Mouse (Mus musculus) frontal cortex, adult 2 months (tissue): ENCODE measurements around the gene Wdr49. TPM values are rescaled to one million over a fixed set of nuclear protein-coding genes. Genes with fewer than 3 reads are reported as not detected.

ENCODE experiments used
- DNase-seq, 2 experiments: peaks; one replicate each; pipeline ENCODE4 v3.0.0; 2022; ENCODE audit warnings: low spot score in 1 of 2; ENCODE audit errors: extremely low spot score in 1 of 2
- polyA plus RNA-seq: library from polyadenylated mRNA; depleted of rRNA; stranded (reverse); fragments of >200 nt; gene quantifications from 2 replicates; pipeline ENCODE4 v1.2.3, GENCODE M21; 2012; rRNA removed

The Wdr49 gene
- 0.04 and 0.11 TPM in 2 replicates for polyA plus RNA-seq

DNA sequence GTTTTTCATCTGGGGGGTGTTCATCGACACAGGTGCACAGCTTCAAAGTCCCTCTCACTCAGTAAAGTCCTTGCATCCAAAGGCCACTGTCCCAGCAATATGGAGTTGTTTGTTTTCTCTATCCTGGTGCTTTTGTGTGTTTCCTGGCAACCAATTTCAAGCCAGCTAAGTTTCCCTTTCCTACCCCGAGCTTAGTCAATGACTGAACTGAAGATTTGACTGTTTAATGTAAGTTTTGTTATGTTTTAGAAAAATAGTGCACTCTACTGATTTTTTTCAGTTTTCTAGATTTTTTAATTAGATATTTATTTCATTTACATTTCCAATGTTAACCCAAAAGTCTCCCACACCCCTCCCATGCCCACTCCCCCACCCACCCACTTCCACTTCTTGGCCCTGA lies at the start of gene Wdr49:
Gene Wdr49, minus strand, starts transcription at position 101 of the 400 bp plus-strand sequence.
- DNase-seq: no peak

DNA sequence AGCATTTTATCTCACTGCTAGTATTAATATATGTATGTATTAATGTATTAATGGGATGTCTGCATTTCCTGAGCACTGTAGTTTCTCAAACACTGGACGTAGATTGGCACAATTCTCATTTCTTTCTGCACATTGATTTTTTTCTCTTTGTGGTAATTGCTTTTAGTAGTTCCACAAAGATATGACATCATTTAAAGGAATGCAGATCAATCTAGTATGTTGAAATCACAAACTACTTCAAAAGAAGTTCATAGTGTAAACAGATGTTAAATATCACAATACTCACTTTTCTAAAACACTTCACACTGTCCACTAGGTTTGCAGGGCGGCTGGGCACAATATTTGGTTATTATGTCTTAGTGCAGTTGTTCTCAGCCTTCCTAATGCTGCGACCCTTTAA lies 49.1 kb upstream of the Wdr49 start:
- DNase-seq: no peak

DNA sequence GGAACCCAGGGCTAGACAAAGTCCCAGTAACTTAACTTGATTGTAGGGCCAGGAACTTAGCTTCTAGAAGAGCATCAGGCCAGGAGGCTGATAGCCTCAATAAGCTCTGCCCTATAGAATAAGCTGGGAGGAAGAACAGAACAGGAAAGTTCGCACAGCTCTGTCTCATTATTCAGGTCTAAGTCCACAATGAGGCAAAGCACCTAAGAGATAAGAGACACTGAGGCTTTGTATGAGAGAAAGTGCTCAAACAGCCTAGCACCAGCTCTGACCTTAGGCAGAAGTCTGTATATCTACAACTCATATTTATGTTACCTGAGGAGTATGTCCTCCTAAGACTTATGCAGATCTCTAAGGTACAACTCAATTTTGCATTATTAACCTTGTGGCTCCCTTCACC lies 40.6 kb upstream of the Wdr49 start:
- DNase-seq: no peak

DNA sequence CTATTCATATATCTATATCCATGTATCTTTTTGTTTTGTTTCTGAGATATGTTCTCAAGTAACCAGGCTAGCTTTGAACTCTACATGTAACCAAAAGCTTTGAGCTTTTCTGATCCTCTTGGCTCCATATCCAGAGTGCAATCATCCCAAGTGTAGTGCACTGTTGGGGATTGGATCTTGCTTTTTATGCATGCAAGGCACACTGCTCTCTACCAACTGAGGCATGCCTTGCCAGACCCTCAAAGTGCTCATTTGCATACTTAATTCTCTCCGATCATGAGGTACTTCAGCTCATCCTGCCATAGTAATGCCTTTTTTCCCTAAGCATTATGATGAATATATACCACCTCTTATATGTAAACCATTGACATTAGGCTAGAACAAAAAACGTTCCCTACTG lies 39.4 kb upstream of the Wdr49 start:
- DNase-seq: no peak

DNA sequence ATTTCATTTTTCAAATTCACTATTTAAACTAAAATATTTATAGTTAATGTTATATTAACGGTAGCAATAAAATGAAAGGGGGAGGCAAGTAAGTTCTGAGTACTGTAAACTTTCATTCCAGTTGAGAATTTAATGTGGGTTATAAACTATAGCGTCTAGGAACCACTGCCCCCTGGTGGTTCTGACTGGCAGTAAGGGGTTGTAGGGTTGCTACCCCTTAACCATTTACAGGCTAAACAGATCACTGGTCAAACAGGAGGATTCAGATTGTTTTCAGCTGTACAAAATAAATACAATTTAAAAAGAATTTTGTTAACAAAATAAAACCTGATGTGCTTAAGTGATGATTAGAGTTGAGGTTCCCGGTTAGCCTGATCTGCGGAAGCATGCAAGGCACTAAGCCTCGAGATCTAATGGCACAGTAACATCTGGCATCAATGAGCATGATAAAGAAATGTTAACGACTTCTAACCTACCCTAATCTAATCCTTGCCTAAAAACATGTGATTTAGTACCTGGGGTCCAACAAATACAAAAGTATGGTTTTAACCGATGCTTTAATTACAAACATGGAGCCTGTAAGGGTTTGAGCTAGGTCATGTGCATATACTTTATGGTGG lies 35.8 kb upstream of the Wdr49 start:
- DNase-seq: peak in 1 of 2 experiments; percentile 76

DNA sequence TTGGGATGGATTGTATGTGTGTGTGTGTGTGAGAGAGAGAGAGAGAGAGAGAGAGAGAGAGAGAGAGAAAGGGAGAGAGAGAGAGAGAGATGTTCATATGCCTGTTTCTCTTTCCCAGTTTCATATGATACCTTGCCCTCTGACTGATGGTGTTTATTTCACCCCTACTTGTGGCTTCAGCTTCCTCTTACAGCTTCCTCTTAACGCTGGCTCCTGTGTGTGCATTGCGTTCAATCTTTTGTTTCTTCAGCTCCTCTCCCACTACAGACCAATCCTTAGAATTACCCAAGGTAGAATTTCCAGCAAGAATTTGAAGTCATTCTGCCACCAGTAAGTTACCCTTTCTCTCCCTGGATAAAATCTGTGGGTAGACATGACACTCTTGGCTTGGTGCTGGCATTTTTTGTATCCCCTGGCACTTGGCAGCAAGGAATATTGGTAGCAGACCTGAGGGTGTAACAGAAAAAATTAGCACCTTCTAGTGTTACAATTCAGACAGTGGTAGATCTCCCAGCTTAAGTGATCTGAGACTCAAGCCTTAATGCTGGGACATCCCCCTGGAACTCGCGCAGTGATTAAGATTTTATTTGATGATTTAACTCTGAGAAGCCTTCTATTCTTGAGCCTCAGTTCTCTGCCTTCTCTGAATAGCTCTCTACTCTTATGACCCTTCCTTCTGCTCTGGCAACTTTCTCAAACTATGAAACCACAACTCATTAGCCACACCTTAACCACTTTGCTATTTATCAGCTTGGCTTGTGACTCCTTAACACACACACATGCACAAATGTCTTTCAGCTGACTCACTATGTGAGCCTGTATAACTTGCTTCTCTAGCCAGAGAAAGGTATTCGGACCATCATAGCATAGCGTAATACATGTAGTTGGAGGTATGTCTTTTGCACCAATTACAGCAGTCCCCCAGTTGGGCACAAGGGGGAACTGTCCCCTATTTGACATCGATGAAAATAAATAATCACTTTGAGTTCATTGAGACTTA lies 17.3 kb upstream of the Wdr49 start:
- DNase-seq: no peak

DNA sequence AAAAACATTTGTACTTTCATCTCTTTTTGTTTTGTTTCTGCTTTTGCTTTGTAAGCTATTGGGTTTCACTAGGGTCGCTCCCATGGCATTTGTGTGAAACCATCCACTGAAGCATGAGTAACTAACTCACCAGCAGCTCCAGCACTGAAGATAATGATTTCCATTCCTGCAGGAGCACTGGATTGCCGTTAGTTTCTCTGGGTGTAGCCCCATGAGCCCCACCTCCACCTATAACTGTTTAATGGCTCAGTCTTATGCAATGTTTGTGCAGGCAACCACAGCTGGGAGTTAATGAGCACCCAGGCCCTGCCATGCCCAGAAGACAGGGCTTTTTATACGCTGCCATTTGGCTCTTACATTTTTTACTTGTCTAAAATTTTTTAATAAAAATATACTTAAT lies 11.0 kb upstream of the Wdr49 start:
- DNase-seq: no peak

DNA sequence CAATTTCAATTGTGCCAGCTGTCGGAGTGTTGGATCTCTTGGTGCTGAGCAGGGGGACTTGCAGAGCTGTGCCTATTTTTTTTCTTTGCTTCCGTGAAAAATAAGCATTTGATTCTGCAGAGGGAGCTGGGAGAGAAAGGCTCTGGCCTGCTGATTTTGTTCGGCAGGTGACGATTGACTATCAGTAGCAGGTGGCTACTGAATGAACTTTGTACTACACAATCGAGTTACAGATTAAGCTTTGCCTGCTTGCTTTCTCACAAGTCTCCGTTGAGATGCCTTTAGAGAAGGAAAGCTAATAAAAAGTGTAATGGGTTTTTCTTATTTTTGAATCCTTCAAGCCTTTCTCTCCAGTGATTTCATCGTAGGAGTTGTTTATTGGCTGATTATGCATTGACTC lies 6.8 kb downstream of the Wdr49 start:
- peak in 1 of 2 experiments; percentile 5 for DNase-seq

DNA sequence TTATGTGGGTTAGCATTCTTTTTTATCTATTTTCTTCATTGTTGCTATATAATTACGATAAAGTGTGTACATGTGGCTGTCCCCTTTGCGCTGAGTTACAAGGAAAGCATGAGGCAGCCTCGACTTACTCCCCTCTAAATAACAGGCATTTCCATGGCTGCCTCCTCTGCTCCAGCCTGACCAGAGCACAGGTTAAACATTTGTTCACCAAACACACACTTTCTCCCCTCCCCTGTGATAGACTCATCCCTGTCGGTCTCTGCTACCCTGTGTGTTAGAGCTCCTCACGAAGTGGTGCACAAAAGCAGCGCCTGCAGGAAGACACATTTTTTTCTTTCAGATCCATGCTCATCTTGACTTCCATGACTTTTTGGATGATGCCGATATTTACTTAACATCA lies 7.3 kb downstream of the Wdr49 start:
- DNase-seq: no peak

DNA sequence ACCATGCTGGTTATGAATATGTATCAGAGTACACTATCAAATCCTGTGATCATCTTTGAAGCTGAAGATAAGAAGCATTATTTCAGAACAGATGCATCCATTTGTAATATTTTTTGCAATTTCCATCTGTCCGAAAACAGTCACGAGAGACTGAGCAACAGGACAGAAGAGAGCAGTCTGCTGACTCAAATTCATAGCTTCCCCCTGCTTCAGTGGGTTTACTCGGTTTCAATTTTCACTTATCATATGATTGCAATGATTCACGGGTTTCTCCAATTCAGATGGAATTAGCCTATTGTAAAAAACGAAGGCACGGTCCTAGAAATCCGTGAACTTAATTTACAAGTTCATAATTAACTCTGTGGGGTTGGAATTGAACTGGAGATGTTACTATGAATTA lies 13.8 kb downstream of the Wdr49 start:
- no peak for DNase-seq

DNA sequence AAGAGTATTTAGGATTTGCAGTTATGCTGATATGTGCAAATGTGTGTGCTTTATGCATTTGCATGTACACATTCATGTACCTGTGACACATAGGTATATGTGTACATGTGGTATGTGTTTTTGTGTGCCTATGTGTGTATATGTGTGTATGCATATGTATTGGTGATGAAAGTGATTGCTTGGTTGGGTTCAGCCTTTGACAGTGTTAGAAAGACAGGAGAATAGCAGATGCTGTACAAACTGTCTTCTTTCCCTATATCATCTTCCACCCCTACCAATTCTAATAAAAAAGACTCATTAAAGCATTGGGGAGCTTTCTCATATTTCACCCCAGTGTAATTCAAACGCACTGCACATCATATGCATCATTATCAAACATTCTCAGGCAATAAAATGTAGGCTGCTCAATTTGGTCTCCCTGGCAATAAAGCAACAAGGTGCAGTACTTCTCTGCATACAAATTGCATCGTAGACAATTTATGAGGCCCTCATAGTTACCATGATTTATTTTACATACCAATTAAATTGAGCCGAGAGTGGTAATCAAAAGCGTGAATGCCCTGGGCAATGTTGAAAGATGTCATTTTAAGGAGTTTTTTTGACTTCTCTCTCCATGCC lies 51.3 kb downstream of the Wdr49 start:
- DNase-seq: no peak

DNA sequence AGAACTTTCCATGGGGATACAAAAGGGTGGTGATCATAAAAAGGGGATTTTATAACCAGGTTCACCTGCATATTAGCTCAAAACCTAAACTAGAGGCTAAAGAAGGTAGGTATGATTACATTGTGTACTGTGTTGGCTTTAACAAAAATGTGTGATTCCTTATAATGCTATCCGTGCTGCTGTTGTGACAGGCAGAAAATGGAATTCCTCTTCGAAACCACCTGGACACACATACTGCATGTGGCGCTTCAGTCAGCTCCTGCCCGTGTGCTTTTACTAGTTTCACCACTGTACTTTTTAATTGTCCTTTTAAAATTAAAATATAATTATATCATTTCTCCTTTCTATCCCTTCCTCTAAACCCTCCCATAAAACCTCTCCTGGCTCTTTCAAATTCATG lies 86.0 kb downstream of the Wdr49 start:
- DNase-seq: no peak

DNA sequence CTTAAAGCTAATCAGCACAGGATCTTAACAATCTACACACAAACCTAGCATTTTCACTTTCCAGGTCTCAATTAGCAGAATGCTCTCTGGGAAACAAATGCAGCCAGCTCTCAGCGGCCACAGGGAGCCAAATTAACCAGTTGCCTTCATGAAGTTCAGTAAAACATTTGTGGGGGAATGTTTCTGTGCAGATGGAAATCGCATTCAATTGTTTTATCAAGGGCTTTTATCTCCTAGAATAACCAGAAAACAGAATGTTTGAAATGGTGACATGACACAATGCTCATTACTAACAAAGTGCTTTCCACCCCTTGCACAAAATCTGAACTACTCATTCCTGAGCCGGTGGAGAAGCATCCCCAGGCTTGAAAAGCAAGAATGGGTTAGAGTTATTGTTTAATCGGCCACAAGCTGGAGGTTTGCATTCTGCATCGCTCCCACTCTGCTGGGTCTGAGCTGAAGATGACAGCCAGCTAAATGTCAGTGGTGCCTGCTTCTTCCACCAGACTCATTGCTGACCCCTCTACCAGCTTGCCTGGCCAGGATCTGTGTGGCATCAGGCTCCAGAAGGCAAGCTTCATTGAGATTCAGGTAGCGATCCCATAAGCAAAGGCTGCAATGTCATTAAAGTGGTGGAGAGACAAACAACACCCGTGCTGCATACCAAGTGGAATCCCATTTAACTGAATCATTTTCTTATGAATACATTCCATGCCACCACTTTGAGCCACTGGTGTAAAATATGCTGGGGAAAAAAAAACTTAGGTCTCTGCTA lies 86.6 kb downstream of the Wdr49 start:
- DNase-seq: peak in 1 of 2 experiments; percentile 28

DNA sequence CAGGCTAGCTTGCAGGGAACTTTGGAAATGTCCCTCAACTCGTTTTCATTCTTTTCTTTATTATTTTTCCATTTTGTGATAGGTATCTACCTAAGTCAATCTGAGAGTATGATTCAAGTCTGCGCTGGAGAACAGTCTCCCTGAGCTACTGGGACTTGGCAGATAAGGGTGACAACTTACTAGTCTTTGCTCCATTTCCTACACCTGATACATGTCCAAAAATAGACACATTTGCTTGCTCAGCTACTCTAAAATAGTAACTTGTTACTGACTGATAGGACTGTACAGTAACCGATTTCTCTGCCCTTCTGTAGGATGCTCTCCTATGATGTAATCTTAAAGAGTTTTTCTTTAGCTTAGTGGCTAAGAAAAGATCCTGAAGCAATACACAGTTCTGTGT lies 87.5 kb downstream of the Wdr49 start:
- DNase-seq: no peak

DNA sequence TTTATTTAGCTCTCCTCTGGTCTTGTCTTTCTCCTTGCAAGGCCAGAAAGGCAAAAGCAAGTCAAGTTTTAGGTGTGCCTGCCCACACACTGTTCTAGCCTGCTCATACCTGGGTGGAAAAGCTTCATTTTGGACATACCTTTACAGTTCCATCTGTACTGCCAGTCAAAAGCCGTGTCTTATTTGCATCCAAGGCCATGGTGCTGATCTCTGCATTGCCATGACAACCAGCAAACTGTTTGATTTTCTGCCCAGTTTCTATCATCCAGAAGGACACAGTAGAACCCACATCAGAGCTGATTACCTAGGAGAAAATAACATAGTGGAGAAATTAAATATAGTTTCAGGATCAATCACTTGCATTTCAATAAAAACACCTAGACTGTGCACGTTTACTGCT lies 100.2 kb downstream of the Wdr49 start:
- no peak for DNase-seq

DNA sequence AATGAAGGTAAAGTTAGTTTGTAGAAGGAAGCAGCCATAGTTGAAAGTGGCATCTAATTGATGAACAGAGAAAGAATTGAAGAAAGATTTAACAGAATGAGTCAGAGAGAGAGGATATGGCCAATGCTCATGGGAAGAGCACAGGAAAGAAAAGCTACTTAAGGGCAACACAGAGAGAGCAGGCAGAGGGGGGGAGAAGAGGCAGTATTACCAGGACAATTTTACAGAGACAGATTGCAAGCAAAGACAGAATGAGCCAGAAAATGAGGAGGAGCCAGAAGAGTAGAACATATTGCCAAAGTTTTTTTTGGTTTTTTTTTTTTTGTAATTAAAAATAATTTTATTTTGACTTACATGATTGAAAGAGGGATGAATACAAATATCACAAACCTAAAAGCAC lies 128.0 kb downstream of the Wdr49 start:
- DNase-seq: no peak

DNA sequence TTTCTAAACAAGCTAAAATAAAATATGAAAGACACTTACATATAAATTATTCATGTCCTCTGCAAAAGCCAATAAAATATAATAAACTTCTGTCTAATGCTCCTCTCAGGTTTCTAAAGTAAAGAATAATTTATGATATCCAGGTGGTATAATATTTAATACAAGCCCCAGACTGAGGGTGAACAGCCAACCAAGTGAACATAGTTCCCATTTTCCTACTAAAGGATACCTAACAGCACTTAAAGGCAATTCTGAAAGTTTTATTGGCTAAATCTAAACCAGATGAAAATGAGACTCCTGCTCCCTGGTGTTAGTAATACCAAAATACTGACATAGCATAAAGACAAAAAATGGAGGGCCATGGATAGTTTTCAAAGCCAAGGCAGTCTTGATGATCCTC lies 144.8 kb downstream of the Wdr49 start:
- no peak for DNase-seq

DNA sequence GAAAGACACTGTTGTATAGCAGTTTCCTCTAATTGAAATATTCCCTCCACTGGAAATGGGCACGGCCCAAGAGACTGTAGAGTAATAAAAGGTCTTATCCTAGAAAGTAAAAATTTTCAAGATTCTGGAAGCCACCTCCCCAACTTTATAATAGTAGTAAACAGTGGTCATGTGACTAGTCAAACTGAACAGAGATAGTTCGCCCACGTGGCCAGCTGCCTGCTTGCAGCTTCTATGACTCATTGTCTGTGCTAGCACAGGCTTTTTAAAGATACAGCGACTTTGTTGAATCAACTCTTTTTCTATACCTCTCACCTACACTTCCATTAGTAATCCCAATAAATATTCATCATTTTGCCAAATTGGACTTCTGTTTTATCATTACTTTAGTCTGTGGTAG lies 161.0 kb downstream of the Wdr49 start:
- DNase-seq: peak; percentile 17 to 65

DNA sequence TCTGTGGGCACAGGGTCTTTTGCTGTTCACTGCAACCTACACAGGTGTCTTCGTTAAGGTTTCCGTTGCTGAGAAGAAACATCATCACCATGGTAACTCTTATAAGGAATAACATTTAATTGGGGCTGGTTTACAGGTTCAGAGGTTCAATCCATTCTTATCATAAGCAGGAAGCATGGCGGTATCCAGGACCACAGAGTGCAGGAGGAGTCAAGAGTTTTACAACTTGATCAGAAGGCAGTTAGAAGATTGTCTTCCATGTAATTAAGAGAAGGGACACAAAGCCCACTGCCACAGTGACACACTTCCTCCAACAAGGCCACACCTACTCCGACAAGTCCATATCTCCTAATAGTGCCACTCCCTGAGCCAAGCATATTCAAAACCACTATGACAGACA lies 173.1 kb downstream of the Wdr49 start:
- no peak for DNase-seq

DNA sequence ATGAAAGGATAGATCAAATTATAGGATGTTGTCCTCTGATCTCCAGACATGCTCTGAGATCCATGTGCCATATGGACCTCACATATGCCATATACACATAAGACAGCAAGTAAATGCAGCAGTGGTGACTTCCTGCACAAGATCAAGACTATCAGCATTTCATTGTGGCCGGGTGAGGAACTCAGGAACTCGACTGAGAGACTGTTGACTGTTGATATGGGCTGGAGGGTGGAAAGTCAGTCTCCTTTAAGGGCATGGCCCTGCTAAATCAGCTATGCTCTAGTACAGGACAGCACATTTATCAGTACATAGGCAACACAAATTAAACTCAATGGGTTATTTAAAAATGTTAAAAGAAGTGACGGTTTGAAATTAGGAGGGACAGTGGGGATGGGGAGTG lies 173.7 kb downstream of the Wdr49 start:
- DNase-seq: no peak

DNA sequence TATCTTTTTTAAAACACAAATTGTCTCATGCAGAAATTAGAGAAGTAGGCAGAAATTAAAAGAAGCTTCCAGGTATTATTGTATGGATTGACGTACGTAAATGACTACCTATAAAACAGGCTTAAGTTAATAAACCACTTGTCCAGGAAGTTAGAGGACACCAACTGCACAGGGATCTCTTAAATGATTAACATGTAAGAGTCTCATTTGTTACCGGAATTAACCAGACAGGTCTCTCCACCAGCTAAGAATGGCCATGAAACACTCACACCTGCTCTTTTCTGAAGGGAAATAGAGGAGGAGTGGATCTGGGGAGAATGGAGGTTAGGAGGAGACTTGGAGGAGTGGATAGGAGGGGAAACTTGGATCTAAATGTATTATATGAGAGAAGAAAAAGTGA lies 176.4 kb downstream of the Wdr49 start:
- DNase-seq: no peak
